Mouse (Mus musculus) embryo, embryonic 10 days (tissue): ENCODE results near the gene Nras.
A peak's percentile ranks its signal among the peaks of the same experiment; 100 is the strongest.

Experiments used
- DNase-seq: peaks from one replicate; pipeline ENCODE4 v3.0.0-alpha.2; 2015; ENCODE audit warnings: low spot score

Nras gene

GRCm38 (mm10) chr3:103058207-103059157 lies at the start of gene Nras:
TSS of gene Nras (plus strand) at chr3:103058285.
- peak; percentile 93 for DNase-seq

GRCm38 (mm10) chr3:103017350-103017749 lies 40.7 kb upstream of the Nras start:
- DNase-seq = no peak

- no peak for DNase-seq
Observed at GRCm38 (mm10) chr3:103019462-103019861, 38.6 kb upstream of the Nras start.

GRCm38 (mm10) chr3:103020249-103020942 lies 37.7 kb upstream of the Nras start, which contains the start of gene Csde1:
TSS of gene Csde1 (plus strand) at chr3:103020426.
- DNase-seq = peak; percentile 99

- peak; percentile 95 for DNase-seq
Observed at GRCm38 (mm10) chr3:103020943-103021638, 37.0 kb upstream of the Nras start.

GRCm38 (mm10) chr3:103026174-103026573 lies 31.9 kb upstream of the Nras start:
- DNase-seq = no peak

GRCm38 (mm10) chr3:103040285-103040684 lies 17.8 kb upstream of the Nras start:
- DNase-seq = no peak

- DNase-seq = no peak
Observed at GRCm38 (mm10) chr3:103040861-103041379, 17.2 kb upstream of the Nras start.

- DNase-seq = no peak
Observed at GRCm38 (mm10) chr3:103056016-103056595, 2.0 kb upstream of the Nras start.

GRCm38 (mm10) chr3:103057752-103058151 lies 333 bp upstream of the Nras start:
- DNase-seq = peak; percentile 80

GRCm38 (mm10) chr3:103066927-103067326 lies 8.8 kb downstream of the Nras start:
- no peak for DNase-seq

GRCm38 (mm10) chr3:103068971-103069370 lies 10.9 kb downstream of the Nras start:
- DNase-seq = no peak

GRCm38 (mm10) chr3:103073771-103074170 lies 15.7 kb downstream of the Nras start, which contains the start of gene Ampd1:
TSS of gene Ampd1 (plus strand) at chr3:103074014.
- DNase-seq = no peak

- no peak for DNase-seq
Observed at GRCm38 (mm10) chr3:103075871-103076270, 17.8 kb downstream of the Nras start.

GRCm38 (mm10) chr3:103076476-103076875 lies 18.4 kb downstream of the Nras start:
- DNase-seq = no peak

GRCm38 (mm10) chr3:103079301-103079700 lies 21.2 kb downstream of the Nras start:
- DNase-seq = no peak

- DNase-seq = peak; percentile 12
Observed at GRCm38 (mm10) chr3:103081051-103081450, 23.0 kb downstream of the Nras start.

- no peak for DNase-seq
Observed at GRCm38 (mm10) chr3:103081861-103082453, 23.9 kb downstream of the Nras start.

GRCm38 (mm10) chr3:103082761-103083160 lies 24.7 kb downstream of the Nras start:
- DNase-seq = no peak

- no peak for DNase-seq
Observed at GRCm38 (mm10) chr3:103085986-103086385, 27.9 kb downstream of the Nras start.

- DNase-seq = no peak
Observed at GRCm38 (mm10) chr3:103091753-103092152, 33.7 kb downstream of the Nras start.
